Mouse (Mus musculus) cerebellum, adult (tissue): Measurements from ENCODE around the gene Krt19.

Source experiments
- ATAC-seq: cut with Nextera tagmentation; 2 replicates; pipeline ENCODE4 v1.9.2; 2017; ENCODE audit warnings: mild to moderate bottlenecking, moderate library complexity, mixed read lengths; ENCODE audit not compliant: insufficient number of reproducible peaks, low FRiP score, low TSS enrichment

Gene Krt19

DNA sequence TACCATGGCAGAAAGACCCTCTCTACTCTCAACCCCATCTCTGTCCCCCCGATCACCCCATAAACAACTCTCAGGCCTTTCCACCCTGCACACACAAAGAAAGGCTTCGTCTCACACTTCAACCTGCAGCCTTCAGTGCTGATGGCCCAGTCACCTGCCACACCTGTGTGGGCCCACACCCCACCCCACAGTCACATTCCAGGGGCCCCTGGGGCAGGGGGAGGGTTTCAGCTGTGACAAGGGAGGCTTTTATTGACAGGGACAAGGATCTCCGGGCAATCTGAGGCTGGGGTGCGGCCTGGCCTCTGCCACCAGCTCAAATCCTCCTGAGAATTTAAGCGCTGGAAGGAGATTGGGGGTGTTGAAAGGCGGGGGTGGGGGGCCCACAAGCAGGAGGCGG, 9.7 kb downstream of the Krt19 start:
- ATAC-seq: no peak

DNA sequence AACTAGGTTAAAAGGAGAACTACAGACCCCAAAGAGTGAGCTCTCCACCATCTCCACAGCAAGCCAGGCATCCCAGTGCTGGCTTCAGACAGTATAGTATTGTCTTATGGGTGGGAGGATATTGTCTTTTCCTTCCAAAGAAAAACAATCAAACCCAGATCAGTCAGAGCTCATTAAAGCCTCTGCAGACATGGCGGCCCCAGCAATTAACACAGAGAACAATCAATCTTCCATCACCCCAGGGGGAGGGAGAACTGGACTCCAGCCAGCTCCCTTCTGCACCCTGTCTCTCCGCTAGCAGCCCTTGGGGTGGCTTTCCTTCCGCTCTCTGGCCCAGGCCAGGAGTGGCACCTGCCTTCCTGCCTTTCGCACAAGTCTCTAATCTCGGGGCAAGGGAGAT, 10.8 kb downstream of the Krt19 start:
- ATAC-seq: no peak

DNA sequence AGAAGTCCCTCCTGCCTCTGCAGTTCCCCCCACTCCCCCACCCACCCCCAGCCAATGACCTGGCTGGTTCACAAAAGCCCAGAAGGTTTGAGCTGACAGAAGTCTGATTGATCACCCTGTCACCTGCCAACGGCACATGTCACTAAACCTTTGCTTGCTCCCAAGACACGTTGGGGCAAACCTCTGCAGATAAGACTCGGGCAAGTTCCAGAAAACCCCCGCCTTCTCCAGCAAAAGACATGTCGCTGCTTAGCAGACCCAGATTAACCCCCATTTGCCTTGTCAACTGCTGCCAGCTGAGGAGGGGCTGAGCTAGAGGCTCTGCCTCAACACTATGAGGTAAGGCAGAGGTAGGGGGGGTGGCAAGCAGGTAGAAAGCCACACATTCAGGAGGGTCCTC, 11.9 kb downstream of the Krt19 start:
- no peak for ATAC-seq

DNA sequence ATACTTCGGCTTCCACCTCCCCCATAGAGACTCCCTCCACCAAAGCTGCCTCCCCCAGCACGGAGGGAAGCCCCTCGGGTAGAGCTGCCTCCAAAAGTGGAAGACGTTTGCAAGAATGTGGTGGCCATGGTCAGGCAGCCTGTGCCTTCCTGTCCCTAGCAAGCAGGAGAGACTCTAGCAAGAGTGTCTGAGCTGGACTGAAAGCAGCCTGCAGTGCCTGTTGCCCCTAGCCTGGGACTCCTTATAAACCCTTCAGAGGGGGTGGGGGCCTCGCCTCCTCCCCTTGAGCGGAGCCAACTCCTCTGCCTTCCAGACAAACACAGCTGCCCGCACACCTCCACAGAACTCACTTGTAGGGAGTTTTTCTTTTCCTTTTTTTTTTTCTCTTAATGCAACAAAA, 12.7 kb downstream of the Krt19 start, which contains the start of gene Krt15:
Krt15 (minus strand) TSS at position 198 of the 400 bp plus-strand sequence.
- ATAC-seq: no peak

DNA sequence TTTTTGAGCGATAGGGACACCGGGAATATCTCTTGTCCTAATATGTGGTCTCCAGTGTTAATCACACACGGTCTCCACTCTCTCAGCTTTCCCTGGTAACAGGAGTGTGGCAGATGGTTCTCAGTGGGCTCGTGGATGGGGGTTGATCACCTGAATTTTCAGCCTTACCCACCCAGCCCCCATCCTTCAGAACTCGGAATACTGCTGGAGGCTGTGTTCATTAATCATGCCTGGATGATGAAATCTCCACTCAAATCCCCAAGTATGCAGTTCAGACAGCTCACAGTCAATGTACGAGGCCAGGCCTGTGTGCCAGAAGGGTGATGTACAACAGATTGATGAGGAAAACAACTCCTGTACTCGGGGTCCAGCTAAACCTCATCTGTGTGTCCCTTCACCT, 23.6 kb downstream of the Krt19 start:
- no peak for ATAC-seq

DNA sequence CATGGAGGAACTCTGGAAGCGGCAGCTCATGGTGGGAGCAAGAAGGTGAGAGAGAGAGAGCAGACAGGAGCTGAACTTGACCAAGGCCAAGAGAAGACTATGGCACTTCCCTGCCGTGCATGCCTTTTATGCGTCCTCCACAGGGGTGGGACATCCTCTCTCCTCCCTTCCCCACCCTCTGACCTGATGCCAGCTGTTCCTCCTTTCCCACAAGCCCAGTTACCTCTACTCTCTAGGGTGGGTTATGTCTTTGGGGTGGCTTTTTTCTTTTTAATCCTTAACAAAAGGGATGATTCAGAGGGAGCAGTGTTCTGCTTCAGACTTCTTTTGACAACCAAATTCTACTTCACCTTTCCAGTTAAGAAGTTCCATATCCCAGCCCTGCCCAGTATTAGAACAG, 27.0 kb downstream of the Krt19 start, which contains the start of gene Krt13:
Krt13 (minus strand) TSS at position 101 of the 400 bp plus-strand sequence.
- no peak for ATAC-seq

DNA sequence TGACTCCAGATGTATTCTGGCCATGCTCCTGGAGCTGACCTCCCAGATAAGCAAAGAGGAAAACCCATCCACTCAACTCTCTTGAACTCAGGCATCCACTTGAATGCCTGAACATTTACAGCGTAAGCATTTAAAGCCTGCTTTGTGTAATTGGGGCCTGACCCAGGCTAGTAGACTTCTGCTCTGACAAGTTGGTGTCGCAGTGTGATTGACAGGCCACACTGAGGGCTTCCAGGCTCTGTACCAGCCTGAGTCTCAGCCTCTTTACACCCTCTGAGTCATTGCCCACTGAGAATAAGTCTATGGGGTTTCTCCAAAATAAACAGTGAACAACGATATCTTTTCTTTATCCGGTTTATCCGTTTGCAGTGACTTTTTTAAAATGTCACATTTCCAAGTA, 28.1 kb downstream of the Krt19 start:
- no peak for ATAC-seq

DNA sequence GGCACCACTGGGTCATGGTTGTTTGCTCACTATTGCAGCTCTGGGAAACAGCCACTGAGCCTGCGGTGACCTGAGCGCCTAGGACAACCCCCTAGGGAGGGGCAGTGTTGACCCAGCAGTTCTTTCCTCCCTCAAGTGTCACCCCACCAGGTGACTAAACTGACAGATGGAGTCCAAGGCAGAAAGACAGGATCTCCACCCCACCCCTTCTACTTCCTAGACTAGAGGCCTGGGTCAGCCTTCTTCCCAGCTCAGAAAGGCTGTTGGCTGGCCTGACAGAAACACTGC, 34.8 kb downstream of the Krt19 start:
- ATAC-seq: no peak

DNA sequence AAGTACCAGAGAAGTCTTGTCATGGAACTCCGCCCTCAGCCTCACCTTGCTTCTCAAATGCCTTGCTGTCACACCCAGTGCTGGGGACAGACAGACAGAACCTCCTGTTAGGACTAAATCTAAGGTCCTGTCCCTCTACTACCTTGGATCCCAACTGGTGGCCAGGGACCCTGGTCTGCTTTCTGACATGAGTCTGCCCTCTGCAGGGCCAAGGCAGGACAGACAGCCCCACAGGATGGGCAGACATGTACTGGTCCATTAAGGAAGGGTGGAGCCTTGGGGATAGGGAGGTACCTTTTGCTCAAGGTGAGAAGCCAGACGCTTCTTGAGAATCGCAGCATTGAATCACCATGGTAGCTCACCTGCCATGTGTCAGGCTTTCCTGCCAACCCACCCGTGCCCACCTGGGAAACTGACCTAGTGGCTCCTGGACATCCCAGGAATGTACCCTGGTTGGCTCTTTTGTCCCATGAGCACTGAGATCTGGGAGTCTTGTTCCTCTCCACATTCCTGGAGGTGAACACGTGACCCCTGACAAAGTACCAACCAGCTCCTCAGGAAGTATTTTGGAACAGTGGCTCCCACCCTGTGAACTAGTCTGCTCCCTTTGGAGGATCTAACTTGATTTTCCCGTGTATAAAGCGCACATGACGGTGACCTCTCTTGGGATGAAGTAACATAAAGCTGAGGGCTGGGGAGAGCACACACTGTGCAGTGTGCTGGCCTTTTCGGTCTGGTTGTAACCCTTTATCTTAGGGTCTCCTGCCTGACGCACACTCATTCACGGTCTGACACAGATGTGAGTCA, 35.3 kb downstream of the Krt19 start:
- ATAC-seq: no peak

DNA sequence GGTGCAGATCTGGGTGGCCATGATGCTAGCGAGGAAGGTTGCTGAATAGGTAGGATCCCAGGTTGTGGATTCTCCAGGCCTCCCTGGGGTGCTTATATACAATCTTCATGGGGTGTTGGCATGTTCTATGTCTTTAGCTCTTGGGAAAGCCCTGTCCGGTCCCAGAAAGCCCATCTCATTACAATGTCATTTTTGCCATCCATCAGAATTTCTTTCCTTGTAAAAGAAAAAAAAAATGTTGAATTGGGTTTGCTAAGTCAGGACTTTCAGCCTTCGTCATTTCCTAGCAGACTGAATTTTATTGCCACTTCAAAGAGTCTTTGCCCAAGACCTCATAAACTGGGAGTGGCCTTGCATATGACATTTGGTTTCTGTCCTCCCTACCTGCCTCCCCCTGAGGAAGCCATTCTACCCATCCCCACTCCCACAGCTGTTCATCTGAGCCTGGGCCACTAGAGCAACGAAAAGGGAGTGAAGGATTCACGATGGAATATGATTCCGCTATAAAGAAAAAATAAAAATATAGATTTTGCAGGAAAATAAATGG, 42.8 kb downstream of the Krt19 start, which contains the start of gene Krt36:
Krt36 (minus strand) TSS at position 51 of the 547 bp plus-strand sequence.
- no peak for ATAC-seq

DNA sequence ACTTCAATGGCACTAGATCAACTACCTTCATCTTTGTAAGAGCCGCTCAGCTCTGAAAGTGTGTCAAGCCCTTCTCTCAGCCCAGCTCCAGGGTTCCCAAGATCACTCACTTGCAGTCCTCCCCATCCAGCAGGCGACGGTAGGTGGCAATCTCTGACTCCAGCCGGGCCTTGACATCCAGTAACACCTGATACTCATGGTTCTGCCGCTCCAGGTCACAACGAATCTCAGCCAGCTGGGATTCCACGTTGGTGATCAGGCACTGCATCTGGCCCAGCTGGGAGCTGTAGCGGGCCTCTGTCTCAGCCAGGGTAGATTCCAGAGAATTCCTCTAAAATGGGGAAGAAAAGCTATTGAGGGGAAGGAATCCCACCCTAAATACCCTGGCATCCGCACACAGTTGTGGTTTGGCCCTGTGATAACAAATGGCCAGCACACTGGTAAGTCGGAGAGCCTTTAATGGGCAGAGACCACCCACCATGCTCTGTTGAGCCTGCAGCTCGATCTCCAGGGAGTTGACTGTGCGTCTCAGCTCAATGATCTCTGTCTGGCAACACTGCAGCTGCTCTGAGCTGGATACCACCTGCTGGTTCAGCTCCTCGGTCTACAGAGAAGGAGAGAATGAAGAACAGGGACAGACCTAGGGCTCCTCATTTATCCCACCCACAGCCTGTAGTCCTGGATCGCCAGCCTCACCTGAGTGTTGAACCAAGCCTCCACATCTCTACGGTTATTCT, 45.6 kb downstream of the Krt19 start:
- ATAC-seq: no peak

DNA sequence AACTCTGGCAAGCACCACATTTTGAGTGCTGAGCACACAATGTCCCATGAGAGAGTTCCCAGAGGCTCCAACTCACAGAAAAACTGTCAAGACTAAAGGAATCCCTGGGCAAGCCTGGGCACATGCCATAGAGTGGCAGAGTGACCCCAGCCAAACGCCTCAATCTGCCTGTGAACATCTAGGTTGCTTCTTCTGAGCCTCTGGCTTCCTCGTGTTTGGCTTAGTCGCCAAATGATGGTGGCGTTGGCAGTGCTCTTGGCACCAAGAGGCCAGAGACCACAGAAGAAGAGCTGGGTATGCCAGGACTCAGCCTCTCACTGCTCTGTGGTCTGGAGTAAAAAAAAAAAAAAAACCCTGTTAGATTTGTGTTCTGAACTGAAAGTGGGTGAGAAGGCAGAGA, 48.1 kb downstream of the Krt19 start:
- no peak for ATAC-seq

DNA sequence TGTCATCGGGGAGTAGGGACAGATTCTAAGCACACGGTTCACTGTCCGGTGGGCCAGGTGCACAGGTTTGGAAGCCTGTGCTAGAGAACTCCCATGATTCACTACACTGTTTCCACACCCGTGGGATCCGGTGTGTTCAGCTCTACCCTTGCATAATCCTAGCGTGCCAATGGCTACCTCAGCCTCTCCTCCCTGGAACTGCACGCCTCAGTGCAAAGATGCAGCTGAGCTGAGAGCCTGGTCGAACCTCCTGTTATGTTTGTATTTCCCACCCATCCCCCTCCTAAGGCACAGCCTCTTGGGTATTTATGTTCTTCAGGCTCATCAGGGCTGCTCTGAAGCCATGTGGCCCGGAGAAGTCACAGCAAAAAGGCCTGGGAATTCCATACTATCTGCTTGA, 50.6 kb downstream of the Krt19 start:
- ATAC-seq: no peak

DNA sequence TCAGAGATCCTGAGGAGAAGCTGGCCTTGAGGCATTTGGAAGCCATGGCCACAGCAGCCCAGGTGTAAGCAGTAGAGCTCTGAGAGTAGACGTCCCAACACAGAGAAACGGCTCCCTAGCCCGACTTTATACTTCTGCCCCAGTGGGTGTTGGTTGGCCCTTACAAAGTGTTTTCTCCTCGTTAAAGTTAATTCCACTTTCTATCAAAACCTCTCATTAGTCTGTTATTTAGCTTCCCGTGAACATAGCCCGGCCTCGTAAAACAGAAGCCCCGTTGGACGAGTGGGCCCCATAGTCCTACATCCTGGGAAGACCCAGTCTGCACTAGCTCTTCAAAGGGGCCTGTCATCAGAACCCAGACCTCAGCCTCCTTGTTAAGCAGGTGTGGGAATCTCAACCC, 52.3 kb downstream of the Krt19 start, which contains the start of gene Krt35:
Krt35 (minus strand) TSS at position 101 of the 400 bp plus-strand sequence.
- no peak for ATAC-seq
